Mouse (Mus musculus) activated CD4-positive, CD25-positive, alpha-beta regulatory T cell, adult 4 months (primary cell): ENCODE results near the gene Ascc1. TPM values are rescaled to one million over a fixed set of nuclear protein-coding genes. Genes with fewer than 3 reads are reported as not detected.

ENCODE experiments used
- ATAC-seq: one replicate; pipeline ENCODE4 v1.8.0; 2017
- polyA plus RNA-seq, 2 experiments: library from polyadenylated mRNA; unstranded; fragments of 100-300 nt; shearing (Covaris generic); gene quantifications; one replicate each; pipeline ENCODE4 v1.2.1; 2017

Gene Ascc1
- polyA plus RNA-seq, 2 experiments from 2014 or later: 49.6 to 50.2 TPM

DNA sequence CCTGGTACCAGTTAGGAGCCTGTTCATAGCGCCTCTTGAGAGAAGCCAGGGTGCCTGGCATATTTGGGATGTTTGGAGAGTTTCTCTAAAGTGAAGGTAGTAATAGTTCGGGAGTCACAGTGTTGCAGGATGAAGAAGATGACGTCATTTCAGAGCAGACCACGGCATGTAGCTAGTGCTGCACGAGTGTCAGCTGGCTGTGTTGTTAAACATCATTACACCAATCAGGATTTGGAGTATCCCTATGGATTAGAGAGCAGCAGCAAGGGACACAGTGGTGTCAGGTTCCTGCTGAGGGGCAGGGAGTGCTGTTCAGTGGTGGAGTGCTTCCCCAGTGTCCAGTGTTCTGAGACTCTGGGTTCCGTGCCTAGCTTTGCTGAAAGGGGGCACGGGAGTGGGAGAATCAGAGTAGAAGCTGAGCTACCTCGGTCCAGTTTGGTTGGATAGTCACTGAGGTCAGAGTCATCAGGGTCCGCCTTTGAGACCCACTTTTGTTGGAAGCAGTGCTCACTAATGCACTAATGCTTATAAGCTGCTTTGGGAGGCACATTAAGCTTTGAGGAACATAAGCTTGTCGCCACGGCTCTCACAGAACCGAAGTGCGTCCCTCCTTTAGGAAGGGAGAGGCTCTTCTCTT, 24.3 kb downstream of the Ascc1 start:
- ATAC-seq: no peak

DNA sequence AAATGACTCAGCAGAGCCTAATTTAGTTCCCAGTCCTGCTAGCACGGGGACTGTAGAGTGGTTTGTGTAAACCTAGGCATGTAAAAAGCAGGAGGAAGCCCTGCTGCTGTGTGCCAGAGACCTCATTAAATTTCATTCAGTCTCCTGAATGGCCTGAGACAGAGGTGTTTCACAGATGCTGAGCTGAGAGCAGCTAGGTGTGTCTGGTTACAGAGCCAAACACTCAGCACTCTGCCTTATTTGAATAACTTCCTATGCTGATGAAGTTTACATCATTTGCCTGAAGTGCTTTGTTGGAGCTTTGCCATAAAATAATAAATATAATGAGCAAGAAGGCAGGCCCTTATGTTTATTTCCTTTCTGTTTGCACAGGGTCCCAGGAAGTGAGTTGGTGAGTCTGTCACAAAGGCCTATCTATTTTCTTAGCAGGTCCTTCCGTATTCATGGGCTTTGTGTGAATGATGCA, 25.0 kb downstream of the Ascc1 start:
- peak; percentile 58 for ATAC-seq

DNA sequence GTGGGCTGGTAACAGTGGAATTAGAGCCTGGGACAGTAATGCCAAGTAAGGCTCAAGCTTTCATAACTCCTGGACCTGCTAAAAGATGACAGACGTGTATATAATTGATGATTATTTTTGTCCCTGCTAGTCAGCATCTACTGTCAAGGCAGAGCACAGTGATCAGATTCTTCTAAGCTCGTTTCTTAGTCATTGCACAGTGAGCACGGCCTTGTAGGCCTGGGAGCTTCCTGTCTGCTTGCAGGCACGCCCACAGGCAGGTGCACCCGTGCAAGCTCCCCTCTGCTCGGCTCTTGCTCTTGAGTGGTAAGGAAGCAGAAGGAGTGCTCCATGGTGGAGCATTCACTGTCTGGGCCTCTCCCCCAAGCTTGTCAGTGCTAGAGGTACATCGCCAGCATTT, 25.6 kb downstream of the Ascc1 start:
- peak; percentile 85 for ATAC-seq

DNA sequence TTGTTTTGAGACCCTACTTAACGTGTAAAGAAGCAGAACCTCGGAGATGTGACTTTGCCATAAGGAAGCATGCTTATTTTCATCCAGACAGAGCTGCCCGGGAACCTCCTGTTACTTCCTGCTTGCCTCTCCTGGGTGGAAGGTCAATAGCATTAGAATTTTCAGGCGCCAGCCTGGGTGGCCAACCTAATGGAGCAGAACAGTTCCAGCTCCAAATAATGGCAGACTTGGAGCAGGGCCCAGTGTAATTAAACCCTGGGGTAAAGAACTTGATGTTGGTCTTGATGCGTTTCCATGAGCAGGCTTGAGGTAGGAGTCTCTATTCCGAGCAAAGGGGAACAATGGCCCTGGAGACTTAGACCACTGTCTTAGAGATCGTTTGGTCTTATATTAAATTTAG, 26.4 kb downstream of the Ascc1 start:
- no peak for ATAC-seq

DNA sequence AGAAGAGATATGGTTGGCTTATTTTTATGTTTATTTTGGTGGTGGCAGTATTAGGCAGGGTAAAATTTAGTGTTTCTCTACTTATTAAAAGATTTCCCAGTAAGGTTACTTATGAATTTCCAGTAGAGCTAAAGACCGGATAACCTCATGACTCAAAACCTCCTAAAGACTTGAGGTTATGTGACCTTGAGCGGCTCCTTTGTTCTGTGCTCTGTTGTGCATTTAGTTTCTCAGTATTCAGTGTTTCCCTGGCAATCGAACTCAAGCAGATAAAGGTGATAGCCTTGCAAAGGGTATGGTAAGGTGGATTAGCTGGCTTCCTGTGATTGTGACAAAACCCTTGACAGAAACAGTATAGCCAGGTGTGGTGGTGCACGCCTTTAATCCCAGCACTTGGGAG, 26.8 kb downstream of the Ascc1 start:
- ATAC-seq: no peak

DNA sequence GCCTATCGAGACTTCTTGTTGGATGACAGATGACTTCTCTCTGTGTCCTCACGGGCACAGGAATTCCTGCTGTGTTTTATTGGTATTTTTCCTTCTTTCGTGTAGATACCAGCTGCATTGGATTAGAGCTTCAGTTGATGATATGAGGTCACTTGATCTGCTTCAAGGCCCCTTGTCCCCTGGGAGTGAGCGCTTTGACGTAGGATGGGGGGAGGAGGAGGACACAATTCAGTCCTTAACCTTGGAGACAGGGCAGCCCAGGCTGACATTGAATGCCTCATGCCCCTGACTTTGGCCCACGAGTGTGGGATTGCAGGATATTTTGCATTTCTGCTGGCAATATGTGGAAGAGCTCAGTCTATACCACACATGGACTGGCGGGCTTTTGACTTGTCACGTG, 29.0 kb downstream of the Ascc1 start:
- no peak for ATAC-seq

DNA sequence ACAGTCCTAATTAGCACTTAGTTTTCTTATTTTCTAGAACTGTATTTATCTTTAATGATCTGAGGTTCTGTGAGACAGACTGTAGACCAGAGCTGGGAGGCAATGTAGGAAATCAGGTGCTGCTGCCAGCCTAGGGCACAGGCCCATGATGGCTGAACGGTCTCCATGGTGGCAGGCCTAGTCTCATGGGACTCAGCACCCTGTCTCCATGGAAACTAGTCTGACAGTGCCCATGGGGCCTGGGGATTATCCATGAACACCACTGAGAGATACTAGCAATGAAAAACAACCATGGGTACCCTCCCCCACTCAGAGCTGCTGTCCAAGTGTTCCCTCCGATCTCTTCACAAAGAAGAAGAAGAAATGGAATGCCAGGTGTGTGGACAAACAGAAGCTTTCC, 29.4 kb downstream of the Ascc1 start:
- no peak for ATAC-seq

DNA sequence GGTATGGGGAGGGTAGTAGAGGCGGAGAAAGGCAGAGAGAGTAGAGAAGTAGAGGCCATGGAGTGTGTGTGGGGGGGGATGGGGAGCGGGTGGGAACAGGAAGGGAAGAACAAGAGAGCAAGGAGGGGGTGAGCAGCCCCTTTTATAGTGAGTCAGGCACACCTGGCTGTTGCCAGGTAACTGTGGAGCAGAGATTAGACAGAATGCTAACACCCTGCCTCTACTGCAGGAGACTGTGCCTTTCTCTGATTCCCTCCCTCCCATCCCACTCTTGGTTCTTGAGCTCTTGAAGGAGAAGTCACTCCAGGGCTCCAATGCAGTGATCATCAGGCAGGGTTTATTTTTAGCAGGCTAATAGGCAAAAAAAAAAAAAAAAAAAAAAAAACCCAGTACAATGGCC, 30.0 kb downstream of the Ascc1 start:
- ATAC-seq: no peak

DNA sequence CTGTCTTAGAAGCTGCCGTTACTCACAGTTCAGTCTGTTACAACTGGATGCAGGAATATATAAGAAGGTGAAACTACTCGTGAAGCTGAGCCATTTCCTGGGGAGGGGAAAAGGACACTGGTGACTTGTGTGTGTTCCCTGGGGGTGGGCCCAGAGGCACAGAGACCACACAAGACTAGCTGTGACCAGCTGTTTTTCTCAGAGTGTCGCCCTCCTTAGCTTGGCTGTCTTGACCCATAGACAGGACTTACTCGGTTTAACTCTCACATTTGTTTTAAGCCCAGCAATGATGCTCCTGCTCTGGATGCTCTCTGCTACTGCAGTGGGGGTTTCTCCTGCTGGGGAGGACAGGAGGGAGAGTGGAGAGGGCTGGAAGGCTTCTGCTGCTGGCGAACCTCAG, 30.5 kb downstream of the Ascc1 start:
- no peak for ATAC-seq

DNA sequence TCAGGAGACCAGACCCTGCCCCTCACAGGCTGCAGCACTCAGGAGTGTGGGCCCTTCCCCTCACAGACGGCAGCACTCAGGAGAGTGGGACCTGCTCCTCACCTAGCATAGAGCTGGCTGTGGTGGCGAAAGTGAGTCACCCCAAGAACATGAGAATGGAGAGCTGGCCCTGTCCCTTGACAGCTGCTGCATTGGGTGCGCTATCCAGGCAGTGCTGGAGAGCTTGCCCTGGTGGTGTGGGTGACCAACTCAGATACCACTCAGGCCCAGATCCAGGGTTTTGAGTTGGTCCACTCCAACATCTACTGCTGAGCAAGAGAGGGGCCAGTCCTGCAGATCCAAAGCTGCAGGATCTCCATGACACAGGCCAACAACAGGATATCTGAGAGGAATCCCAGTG, 32.0 kb downstream of the Ascc1 start:
- no peak for ATAC-seq

DNA sequence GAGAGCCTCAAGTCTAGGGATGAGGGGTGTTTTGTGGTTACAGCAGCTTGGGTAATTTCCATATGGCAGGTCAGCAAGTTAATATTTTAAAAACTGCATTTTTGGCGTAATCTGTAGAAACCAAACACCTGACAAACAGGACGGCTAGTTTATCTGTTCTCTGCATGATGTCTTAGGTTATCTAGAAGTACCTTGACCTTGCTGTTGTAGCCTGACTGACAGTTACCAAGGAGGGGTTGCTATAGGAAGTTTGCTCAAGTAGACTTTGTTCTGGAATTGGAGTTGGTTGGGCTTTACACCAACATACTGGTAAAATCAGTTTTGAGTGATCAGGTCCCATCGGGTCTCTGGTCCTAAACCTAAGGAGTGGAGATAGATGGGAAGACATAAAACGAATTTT, 33.1 kb downstream of the Ascc1 start:
- no peak for ATAC-seq

DNA sequence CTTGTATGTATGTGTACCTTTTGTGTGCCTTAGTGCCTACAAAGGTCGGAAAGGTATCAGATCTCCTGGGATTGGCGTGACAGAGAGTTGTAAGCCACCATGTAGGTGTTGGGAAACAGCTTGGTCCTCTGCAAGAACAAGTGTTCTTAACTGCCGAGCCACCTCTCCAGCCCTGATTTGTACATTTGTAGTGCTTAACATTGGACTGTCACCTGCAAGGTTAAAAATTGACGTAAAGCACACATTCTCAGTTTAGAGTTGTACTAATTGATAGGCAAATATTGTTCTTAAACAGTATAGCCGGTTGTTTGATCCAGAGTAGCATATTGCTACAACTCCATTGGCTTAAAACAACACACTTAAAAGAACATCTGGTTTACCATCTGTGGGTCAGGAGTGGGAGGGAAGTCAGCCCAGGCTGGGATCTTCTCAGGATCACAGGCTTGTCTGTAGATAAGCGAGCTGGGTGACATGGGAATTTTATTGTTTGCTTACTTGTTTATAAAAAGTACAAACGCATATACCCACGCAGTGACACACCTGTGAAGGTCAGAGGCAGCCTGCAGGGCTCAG, 39.8 kb downstream of the Ascc1 start:
- ATAC-seq: no peak

DNA sequence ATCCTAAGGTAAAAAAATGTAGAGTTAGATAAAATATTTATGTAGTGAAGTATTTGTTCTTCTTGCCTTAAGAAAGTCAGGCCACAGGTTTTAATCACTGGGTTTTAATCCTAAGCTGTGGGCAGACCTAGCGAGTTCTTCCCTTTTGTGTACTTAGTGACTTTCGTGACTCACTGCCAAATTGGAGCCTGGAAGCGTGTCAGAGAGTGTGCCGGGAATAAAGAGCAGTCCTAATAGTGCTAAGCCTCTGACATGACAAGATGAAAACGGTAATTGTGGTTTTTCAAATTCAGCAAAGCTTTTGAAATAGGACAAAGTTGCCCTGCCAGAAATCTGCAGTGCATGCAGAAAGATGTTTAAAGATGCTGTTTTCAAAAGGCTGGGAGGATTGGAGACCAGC, 44.1 kb downstream of the Ascc1 start:
- no peak for ATAC-seq

DNA sequence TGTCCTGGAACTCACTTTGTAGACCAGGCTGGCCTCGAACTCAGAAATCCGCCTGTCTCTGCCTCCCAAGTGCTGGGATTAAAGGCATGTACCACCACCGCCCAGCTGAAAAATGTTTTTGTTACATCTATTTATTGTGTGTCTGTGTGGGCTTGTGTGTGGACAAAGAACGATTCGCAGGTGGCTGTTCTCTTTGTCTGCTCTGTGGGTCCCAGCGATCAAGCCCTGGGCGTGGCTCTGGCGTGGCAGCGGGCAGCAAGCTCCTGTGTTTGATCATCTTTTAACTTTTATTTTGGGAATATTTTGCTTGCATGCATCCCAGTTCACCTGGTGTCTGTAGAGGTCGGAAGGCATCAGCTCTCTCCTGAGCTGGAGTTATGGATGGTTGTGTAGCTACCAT, 48.0 kb downstream of the Ascc1 start:
- ATAC-seq: no peak

DNA sequence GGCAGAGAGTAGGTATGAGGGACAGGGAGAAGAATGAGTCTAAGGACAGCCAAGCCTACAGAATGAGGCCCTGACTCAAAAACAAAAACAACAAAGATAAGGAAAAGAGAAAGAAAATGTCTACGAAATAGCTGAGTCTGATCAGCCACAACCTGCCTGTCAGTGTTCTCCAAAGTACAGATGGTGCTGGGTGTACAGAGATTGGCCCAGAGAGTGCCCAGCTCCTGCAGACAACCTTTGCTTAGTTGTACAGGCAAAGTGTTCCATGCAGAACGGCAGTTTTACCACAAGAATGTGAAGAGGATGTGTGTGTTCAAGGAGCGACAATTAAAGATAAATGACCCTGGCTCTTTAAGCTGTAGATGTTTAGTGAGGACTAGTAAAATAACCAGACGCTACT, 50.5 kb downstream of the Ascc1 start:
- no peak for ATAC-seq

DNA sequence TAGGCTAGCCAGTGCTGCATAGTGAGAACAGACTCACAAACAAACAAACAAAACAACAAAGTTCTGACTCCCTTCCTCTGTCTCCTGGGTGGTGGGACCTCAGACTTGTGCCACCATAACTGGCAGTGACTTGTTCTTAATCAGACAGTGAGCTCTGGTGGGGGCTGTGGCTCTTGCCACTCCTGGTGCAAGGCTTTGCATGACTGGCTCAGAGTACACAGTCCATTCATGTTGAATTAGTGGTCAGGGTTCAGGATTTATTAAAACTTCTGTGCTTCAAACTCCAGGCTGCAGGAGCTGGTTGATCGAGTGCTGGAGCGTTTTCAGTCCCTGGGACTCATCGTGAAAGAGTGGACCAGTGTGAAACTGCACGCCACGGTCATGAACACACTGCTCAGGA, 59.6 kb downstream of the Ascc1 start:
- ATAC-seq: no peak

DNA sequence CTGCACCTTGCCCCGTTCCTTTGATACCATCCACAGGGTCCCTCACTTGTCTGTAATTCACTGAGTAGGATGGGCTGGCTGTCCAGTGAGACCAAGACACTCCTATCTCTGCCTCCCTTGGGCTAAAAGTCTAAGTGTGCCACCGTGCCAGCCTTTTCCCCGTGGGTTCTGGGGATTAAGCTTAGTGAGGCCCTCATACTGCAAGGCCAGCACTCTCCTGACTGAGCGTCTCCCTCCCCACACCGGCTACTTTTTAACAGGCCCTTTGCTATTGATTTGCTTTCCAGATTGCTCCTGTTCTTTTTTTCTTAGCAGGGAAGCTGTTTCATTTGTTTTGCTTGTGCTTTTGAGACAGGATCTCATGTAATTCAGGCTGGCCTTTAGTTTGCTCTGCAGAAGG, 60.3 kb downstream of the Ascc1 start:
- no peak for ATAC-seq

DNA sequence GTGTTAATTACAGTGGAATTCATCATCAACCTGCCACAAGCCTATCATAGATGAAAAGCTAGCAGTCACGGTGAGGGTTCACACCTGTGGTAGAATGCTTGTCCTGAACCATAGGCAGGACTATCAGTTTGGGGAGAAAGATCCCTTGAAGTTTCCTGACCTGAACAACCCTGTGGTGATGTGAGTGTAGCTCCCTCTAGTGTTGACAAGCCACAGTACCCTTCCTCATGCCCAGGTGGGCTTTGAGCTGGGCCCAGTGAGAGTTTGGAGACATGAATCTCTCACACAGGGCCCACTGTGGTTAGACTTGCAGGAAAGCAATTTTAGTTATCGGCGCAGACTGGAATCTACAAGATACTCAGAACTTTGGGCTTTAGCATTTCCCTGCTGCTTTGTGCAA, 63.9 kb downstream of the Ascc1 start:
- ATAC-seq: peak; percentile 57

DNA sequence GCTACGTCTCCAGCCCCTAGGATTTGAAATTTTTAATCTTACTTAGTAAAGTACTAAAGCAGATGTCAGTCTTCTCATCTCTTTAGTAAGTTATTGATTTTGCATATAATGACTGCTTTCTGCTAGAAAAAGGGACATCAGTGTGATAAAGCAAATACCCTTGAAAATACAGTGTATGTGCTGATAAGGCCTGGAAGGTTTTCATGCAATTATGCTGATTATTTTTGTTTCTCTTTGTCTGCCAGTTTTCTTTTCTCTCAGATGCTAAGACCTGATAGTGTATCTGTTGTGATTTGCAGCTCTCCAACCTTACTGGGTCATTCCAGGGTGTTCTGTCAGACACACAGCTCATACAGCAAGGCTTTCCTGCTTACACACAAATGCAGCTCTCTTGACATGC, 72.6 kb downstream of the Ascc1 start:
- no peak for ATAC-seq

DNA sequence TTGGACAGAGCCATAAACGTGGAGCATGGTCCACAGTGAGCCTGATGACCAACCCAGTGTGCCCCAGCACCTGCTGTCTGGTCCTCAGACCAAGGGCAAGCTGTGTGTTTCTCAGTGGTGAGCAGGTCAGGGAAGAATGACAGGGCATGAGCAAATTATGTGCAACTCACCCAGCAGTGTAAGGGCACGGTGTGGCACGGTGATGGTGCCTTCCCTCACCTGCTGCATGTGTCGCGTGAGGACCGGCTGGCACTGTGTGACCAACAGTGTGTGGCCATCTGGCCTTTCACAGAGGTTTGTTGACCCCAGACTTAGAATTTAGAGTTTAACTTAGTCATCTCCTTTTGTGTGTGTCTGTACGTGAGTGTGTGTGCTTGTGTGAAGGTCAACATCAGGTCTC, 74.6 kb downstream of the Ascc1 start:
- no peak for ATAC-seq

DNA sequence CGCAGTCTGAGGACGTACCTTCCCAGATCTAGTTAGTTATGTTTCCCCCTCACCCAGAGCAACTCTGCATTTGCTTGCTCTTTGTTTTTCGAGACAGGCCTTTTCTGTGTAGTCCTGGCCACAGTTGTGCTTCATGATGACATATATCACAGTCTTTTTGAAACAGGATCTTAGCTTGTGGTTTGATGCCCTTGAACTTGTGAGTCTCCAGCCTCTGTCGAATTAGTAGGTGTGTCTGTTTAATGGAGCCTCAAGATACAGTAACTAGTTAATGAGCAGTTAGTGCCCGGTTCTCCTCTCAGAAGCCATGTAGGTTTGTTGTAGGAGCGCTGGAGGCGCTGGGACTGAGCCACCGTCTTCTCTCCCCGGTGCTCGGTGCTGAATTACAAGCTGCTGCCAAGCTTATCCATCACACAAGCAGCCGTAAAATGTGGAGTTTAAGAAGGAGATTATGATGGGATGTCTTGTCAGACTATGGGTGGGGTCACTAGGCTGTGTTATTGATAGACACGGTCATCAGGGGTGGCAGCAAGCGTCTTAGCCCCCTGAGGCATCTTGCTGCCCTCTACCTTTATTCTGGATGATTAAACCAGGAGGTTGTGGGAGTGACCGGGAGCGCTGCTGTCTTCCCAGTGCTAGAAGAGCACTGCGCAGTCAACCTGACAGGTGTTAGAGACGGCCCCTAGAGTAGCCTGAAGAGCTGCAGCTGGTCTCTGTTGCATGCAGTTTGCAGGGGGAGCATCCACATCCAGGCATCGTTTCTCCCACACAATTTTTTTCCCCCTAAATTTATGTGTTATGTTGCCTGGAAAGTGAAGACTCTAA, 75.3 kb downstream of the Ascc1 start:
- ATAC-seq: no peak

DNA sequence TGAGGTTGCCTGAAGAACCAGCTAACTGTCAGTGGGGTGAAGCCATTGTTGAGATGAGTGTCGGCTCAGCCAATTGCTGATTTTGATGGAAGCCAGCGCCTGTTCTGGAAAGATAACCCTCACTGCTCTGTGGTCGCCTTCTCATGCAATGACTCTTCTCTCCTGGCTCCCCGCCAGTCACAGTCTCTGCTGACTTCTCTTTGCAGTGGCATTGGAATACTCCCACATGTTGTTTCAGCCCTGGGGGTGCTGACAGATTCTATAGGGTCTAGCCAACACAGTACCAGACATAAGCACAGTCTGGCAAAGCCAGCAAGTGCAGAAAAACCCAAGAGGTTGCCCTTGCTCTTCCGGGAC, 75.9 kb downstream of the Ascc1 start:
- no peak for ATAC-seq

DNA sequence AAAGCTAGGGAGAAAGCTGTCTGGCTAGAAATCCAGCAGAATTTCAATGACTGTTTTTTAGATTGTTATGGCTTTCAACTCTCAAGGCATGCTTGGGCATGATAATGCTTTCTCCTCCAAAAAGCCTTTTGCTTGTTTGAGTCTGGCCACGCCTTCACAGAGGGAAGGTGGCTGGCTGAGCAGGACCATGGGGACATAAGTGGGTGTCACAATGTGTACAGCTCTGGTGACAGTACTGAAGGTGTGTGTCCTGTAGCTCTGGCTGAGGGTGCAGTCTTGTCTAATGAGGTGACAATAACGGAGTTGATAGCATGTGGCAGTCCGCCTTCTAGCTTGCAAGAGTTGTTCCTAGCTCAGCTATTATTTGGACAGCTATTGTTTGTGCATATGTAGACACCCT, 77.6 kb downstream of the Ascc1 start:
- no peak for ATAC-seq

DNA sequence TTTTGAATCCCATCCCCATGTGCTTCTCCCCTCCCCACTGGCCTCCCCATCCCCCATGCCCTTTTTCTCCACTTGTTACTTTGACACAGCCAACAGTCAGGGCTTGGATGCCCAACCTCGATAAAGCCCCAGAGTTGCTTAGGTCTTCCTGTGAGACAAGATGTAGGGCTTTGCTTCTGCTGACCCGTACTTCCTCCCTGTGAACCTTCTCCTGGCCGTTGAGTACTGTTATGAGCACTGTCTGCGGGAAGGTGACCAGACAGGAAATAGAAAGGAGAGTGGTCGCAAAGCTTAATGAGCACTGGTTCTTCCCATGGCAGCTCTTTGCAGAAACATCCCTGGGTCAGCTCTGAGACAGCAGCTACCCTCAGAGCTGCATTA, 78.0 kb downstream of the Ascc1 start:
- peak; percentile 9 for ATAC-seq
